Mouse (Mus musculus) lung, adult 2 months (tissue): ENCODE measurements around the gene Ak7. TPM values are rescaled to one million over a fixed set of nuclear protein-coding genes. Genes with fewer than 3 reads are reported as not detected.

Experiments used
- DNase-seq: peaks from one replicate; pipeline ENCODE4 v3.0.0; 2022
- H3K4me1 ChIP-seq: fragments of 200-500 bp; 2 replicates; pipeline ENCODE4 v1.6.1; 2011; ENCODE audit warnings: low read length; ENCODE audit not compliant: control insufficient read depth, insufficient read depth
- H3K4me3 ChIP-seq: fragments of 200-500 bp; replicated peaks from 2 replicates; pipeline ENCODE3; 2011; ENCODE audit warnings: low read depth, mild to moderate bottlenecking, control low read depth, low read length; ENCODE audit errors: extremely low read depth
- CTCF ChIP-seq: fragments of 200-500 bp; IDR thresholded peaks from 2 replicates; pipeline ENCODE4 v1.5.1; 2011; ENCODE audit warnings: mild to moderate bottlenecking, low read length, control low read depth; ENCODE audit not compliant: insufficient read depth
- POLR2A ChIP-seq: fragments of 200-500 bp; IDR thresholded peaks from 2 replicates; pipeline ENCODE4 v1.6.1; 2011; ENCODE audit warnings: low read depth, mild to moderate bottlenecking, control low read depth, low read length, borderline replicate concordance; ENCODE audit errors: extremely low read depth
- WGBS: fragments of 180-500 bp; shearing (Covaris S2); methylation state at CpG from one replicate; pipeline ENCODE4 v1.1.7; 2018; 5-methylcytosine and 5-hydroxymethylcytosine counted together
- polyA plus RNA-seq: library from polyadenylated mRNA; depleted of rRNA; stranded (reverse); fragments of >200 nt; gene quantifications from 2 replicates; pipeline ENCODE4 v1.2.3, GENCODE M21; 2012

Ak7 gene
- polyA plus RNA-seq, 1 experiment, result 7.1 TPM

- Histone ChIP-seq H3K4me3 (no peak overlapping the region), H3K4me1 (no peaks in the 10 kb centered on the region)
- TF ChIP-seq POLR2A, result no peak
- no peak for TF ChIP-seq CTCF
- no peak for DNase-seq
- WGBS, result 76% methylated on average over 13 of the region's 13 CpGs
Measured at GRCm38 (mm10) chr12:105725736-105726135, 20.0 kb downstream of the Ak7 start.

- TF ChIP-seq CTCF, result no peak
- DNase-seq, result no peak
- Histone ChIP-seq H3K4me3 (no peak overlapping the region), H3K4me1 (no peaks in the 10 kb centered on the region)
- 77% methylated on average over 3 of the region's 3 CpGs for WGBS
Measured at GRCm38 (mm10) chr12:105727268-105727667, 21.5 kb downstream of the Ak7 start.

- no peak overlapping the region for H3K4me3 ChIP-seq
- TF ChIP-seq POLR2A (no peak), CTCF (no peak)
- no peaks in the 10 kb centered on the region for H3K4me1 ChIP-seq
- WGBS, result 30% methylated on average over 8 of the region's 8 CpGs
- DNase-seq, result no peak
Measured at GRCm38 (mm10) chr12:105727964-105728363, 22.2 kb downstream of the Ak7 start.

- TF ChIP-seq CTCF, result no peak
- H3K4me3 ChIP-seq, result no peak overlapping the region
- 46% methylated on average over 6 of the region's 6 CpGs for WGBS
- H3K4me1 ChIP-seq, result no peaks in the 10 kb centered on the region
- DNase-seq, result no peak
Measured at GRCm38 (mm10) chr12:105730851-105731460, 25.2 kb downstream of the Ak7 start.

GRCm38 (mm10) chr12:105733370-105734159 is 27.8 kb downstream of the Ak7 start:
- Histone ChIP-seq H3K4me1 (no peaks in the 10 kb centered on the region), H3K4me3 (no peak overlapping the region)
- TF ChIP-seq CTCF (no peak), POLR2A (no peak)
- WGBS, result 70% methylated on average over 9 of the region's 9 CpGs
- DNase-seq, result no peak

GRCm38 (mm10) chr12:105735226-105735888 is 29.6 kb downstream of the Ak7 start:
- H3K4me1 ChIP-seq, result no peaks in the 10 kb centered on the region
- DNase-seq, result no peak
- no peak for TF ChIP-seq CTCF
- H3K4me3 ChIP-seq, result no peak overlapping the region
- 60% methylated on average over 7 of the region's 7 CpGs for WGBS

DNA sequence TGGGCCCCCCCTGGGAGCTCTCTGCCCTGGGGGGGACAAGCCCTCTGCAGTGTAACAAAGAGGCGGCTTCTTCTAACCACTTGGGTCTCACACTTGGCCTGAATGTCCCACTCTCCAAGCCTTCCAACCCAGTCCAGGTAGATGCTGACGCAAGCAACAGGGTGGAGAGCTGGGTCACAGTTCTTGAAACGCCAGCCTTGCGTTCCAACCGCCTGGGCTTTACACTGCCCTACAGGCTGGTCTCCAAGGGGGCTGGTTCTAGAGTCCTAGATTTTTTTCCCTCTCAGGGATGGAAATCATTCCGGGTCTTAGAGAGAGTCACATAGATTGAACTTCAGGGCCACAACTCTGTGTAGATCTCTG is 30.1 kb downstream of the Ak7 start:
- no peak for TF ChIP-seq POLR2A
- TF ChIP-seq CTCF, result no peak
- Histone ChIP-seq H3K4me1 (no peaks in the 10 kb centered on the region), H3K4me3 (no peak overlapping the region)
- no peak for DNase-seq
- 87% methylated on average over 6 of the region's 6 CpGs for WGBS

GRCm38 (mm10) chr12:105738316-105739096 is 32.7 kb downstream of the Ak7 start:
- H3K4me3 ChIP-seq, result no peak overlapping the region
- H3K4me1 ChIP-seq, result no peaks in the 10 kb centered on the region
- DNase-seq, result no peak
- 77% methylated on average over 15 of the region's 15 CpGs for WGBS
- TF ChIP-seq POLR2A (no peak), CTCF (no peak)

- TF ChIP-seq POLR2A, result no peak
- no peak for TF ChIP-seq CTCF
- no peak for DNase-seq
- H3K4me1 ChIP-seq, result no peaks in the 10 kb centered on the region
- WGBS, result 78% methylated on average over 8 of the region's 8 CpGs
- no peak overlapping the region for H3K4me3 ChIP-seq
Measured at GRCm38 (mm10) chr12:105739656-105740055, 33.9 kb downstream of the Ak7 start.
